Mouse (Mus musculus) E14TG2a.4 (cell line): ENCODE results near the gene Foxp1.

Source experiments
- H3K27me3 ChIP-seq: 2 replicates; pipeline ENCODE4 v1.6.1; 2014; ENCODE audit warnings: low read length, control low read depth; ENCODE audit not compliant: insufficient read depth
- H3K36me3 ChIP-seq: 2 replicates; pipeline ENCODE4 v1.6.1; 2014; ENCODE audit warnings: low read length, control low read depth; ENCODE audit not compliant: insufficient read depth
- H3K4me1 ChIP-seq: replicated peaks from 2 replicates; pipeline ENCODE4 v1.6.1; 2014; ENCODE audit warnings: low read depth, low read length, control low read depth
- H3K4me3 ChIP-seq: replicated peaks from 2 replicates; pipeline ENCODE4 v1.5.1; 2014; ENCODE audit warnings: mild to moderate bottlenecking, low read length
- H3K9me3 ChIP-seq: 2 replicates; pipeline ENCODE4 v1.6.1; 2014; ENCODE audit warnings: low read length, control low read depth
- CTCF ChIP-seq: conservative IDR thresholded peaks from 2 replicates; pipeline ENCODE4 v1.5.1; 2014; ENCODE audit warnings: low read length
- NANOG ChIP-seq: IDR thresholded peaks from 2 replicates; pipeline ENCODE4 v1.6.1; 2014; ENCODE audit warnings: borderline replicate concordance, low read length, mixed read lengths
- POU5F1 ChIP-seq: IDR thresholded peaks from 2 replicates; pipeline ENCODE4 v1.6.1; 2014; ENCODE audit warnings: low read length, borderline replicate concordance

Foxp1 gene

DNA sequence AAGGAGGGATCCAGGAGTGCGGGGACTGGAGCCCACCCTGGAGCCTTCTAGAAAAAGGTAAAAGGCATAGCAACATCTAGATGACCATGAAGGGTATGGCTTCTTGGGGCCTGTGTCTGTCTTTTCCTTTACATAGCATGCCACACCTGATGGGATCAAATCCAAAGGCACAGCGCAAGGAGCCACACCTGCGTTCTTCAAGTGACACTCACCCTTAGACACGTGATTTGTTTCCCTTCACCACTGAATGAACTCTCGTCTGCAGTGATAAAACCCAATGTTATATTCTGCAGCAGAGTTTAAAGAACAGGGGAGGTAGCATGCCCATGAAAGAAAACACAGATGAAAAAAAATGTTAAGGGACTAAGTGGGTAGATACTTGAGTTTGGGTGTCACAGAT lies 112.9 kb downstream of the Foxp1 start:
- no peaks in the 10 kb centered on the region for H3K4me1 ChIP-seq
- no peak for TF ChIP-seq CTCF
- no peak for TF ChIP-seq NANOG
- TF ChIP-seq POU5F1, result no peak
- no peak overlapping the region for H3K4me3 ChIP-seq
- no peaks in the 10 kb centered on the region for H3K27me3 ChIP-seq
- no peaks in the 10 kb centered on the region for H3K9me3 ChIP-seq
- no peaks in the 10 kb centered on the region for H3K36me3 ChIP-seq

DNA sequence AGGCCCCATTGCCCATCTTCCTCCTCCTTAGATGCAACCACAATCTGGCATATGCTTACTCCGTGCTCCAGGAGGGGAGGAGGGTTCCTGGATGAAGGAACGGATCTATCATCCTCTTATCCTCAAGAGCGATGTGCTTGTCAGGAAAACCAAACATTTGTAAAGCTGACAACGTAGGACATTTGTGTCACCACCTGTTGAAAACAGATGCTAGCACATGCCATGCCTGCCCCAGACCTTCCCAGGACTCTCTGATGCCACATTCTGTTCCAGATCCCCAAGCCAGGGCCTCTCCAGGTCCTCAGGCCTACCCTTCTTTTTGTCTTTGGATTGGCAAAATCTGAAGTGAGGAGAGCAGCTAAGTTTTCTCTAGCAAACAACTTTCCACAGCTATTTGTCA lies 113.6 kb downstream of the Foxp1 start:
- H3K27me3 ChIP-seq, result no peaks in the 10 kb centered on the region
- H3K4me3 ChIP-seq, result no peak overlapping the region
- no peak for TF ChIP-seq POU5F1
- TF ChIP-seq NANOG, result no peak
- no peak for TF ChIP-seq CTCF
- no peaks in the 10 kb centered on the region for H3K4me1 ChIP-seq
- H3K9me3 ChIP-seq, result no peaks in the 10 kb centered on the region
- no peaks in the 10 kb centered on the region for H3K36me3 ChIP-seq

DNA sequence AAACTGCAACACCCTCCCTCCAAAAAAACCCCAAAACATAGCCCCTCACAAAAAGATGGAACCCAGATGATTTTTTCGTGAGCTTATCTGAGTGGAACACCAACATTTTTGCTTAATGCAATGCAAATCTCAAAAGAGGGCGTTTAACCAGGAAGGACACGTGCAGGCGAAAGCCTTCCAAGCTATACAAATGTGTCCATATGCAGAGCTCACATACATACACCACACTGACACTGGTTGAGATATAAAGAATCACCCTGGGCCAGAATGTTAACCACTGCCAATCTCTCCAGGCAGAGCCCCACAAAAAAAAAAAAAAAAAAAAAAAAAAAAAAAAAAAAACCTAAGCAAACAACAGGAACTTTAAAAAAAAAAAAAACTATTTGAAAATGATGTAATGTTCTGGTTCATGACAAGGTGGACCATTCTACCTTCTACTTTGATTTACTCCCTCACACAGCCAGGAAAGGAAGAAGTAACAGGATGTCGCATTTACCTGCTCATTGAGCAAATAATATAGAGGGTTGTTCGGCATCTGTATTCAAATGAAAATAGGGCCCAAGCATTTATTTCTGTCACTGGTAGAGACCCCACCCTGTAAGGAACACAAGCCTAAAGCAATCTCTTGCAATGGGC lies 118.6 kb downstream of the Foxp1 start:
- TF ChIP-seq CTCF, result no peak
- no peak for TF ChIP-seq NANOG
- TF ChIP-seq POU5F1, result no peak
- Histone ChIP-seq H3K36me3 (no peaks in the 10 kb centered on the region), H3K4me3 (no peak overlapping the region), H3K27me3 (no peaks in the 10 kb centered on the region), H3K4me1 (peaks cover 14% of the 10 kb centered on the region), H3K9me3 (no peaks in the 10 kb centered on the region)

DNA sequence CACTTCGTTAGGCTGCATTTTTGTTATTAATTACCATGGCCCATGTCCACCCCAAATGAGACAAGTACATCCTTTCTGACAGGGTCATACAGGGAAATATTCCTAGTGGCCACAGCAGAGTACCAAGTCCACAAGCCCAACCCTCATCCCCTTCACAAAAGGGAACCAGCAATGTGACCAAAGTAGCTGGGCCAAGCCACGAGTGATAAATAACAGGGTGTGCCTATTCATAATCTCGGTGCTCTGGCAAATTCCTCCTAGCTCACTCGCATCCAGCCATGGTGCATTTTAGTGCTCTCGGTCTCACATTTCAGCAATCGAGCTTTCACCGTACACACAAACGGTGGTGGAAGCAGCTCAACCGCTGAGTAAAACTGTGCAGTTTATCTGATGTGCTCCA lies 119.6 kb downstream of the Foxp1 start:
- TF ChIP-seq CTCF (no peak), POU5F1 (no peak), NANOG (no peak)
- H3K9me3 ChIP-seq, result no peaks in the 10 kb centered on the region
- no peaks in the 10 kb centered on the region for H3K36me3 ChIP-seq
- peaks cover 14% of the 10 kb centered on the region for H3K4me1 ChIP-seq
- H3K4me3 ChIP-seq, result no peak overlapping the region
- H3K27me3 ChIP-seq, result no peaks in the 10 kb centered on the region

DNA sequence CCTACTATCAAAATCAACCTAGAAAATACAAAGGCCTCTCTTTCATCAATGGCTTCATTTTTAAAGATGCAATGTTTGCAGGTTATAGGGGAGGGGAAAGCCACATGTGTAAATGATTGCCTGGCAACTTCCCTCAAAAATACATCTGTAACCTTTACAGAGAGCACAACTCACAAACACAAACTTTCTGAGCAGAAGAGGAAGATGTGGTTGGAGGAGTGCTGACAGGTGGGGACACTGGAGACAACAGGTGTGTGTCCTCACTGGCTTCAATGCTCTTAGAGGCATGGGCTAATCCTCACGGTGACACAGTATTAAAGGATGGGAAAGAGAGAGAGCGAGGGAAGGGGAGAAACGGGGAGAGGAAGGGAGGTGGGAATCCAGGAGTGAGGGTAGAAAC lies 120.2 kb downstream of the Foxp1 start:
- Histone ChIP-seq H3K27me3 (no peaks in the 10 kb centered on the region), H3K9me3 (no peaks in the 10 kb centered on the region), H3K4me3 (no peak overlapping the region), H3K4me1 (peaks cover 14% of the 10 kb centered on the region), H3K36me3 (no peaks in the 10 kb centered on the region)
- TF ChIP-seq POU5F1, result no peak
- no peak for TF ChIP-seq CTCF
- TF ChIP-seq NANOG, result no peak

DNA sequence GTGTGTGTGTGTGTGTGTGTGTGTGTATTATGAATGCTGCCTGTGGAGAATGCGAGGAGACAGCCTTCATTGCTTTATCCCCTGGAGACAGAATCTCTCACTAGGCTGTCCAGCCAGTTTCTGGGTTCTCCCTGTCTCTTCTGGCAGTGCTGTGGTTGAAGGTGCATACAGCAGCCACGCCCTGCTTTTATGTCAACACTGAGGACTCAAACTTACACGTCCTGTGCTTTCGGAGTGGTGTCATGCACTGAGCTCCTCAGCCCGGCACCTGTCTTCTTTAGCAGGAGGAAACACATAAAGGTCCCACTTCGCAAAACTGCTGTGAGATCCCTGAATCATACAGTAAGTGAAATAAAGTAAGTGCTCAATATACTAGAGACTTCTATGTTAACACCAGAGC lies 120.7 kb downstream of the Foxp1 start:
- Histone ChIP-seq H3K27me3 (no peaks in the 10 kb centered on the region), H3K36me3 (no peaks in the 10 kb centered on the region), H3K9me3 (no peaks in the 10 kb centered on the region), H3K4me3 (no peak overlapping the region), H3K4me1 (peaks cover 14% of the 10 kb centered on the region)
- no peak for TF ChIP-seq NANOG
- TF ChIP-seq POU5F1, result no peak
- TF ChIP-seq CTCF, result no peak

DNA sequence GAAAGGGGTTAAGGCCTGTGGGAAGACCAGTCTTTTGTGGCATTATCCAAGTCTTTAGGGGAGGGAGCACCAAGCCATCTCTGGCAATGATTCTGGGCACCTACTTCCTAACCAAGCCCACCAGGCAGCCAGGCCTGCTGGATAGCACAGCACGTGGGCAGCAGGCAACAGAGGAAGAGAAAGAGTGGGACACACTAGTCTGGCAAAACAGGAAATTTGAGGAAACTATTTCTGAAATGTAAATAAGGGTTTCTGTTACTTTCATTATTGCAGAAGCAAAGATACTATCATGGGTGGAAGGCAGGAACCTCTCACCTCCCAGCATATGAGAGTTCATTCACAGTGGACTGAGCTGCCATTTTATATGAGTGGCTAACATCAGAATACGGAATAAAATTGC lies 121.3 kb downstream of the Foxp1 start:
- H3K4me3 ChIP-seq, result no peak overlapping the region
- peaks cover 14% of the 10 kb centered on the region for H3K4me1 ChIP-seq
- H3K9me3 ChIP-seq, result no peaks in the 10 kb centered on the region
- H3K27me3 ChIP-seq, result no peaks in the 10 kb centered on the region
- TF ChIP-seq NANOG, result no peak
- TF ChIP-seq CTCF, result no peak
- no peak for TF ChIP-seq POU5F1
- H3K36me3 ChIP-seq, result no peaks in the 10 kb centered on the region

DNA sequence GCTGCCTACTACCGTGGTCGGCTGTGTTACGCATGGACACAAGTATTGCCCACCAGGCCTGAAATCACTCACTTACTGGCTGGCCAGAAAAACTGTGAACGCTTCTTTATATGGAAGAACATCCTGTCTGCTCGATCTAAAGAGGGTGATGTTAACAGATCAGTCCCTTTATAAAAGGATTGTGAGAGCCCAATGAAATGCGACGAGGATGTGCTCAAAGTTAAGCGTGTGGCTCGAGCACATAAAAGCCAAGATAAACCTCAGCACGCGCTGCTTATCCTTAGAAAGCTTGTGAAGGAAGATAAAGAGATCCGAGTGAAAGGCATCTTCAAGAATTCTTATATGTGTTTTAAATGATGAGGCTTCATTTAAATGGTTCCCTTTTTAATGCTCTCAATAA lies 126.8 kb downstream of the Foxp1 start:
- H3K4me3 ChIP-seq, result no peak overlapping the region
- peaks cover 19% of the 10 kb centered on the region for H3K4me1 ChIP-seq
- no peaks in the 10 kb centered on the region; the same call in 1 of the 2 replicates for H3K27me3 ChIP-seq
- no peaks in the 10 kb centered on the region for H3K9me3 ChIP-seq
- H3K36me3 ChIP-seq, result no peaks in the 10 kb centered on the region
- TF ChIP-seq POU5F1 (no peak), NANOG (no peak), CTCF (no peak)

DNA sequence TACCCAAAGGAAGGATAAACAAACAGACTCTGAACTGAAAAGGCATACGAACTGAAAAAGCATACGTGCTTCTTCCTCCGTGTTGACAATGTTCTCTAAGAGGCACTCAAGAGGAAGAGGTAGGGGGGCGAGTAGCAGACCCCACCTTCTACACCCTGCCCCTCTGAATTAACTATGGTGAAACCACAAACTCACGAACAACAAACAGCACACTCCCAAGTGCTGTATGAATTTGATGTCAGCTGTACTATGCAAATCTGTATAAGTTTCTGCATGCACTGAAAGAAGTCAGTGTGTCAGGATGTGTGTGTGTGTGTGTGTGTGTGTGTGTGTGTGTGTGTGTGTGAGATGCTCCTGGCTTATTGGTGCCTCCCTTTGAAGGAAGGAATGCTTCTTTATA lies 127.7 kb downstream of the Foxp1 start:
- TF ChIP-seq POU5F1, result no peak
- no peak for TF ChIP-seq NANOG
- TF ChIP-seq CTCF, result no peak
- Histone ChIP-seq H3K27me3 (no peaks in the 10 kb centered on the region; the same call in 1 of the 2 replicates), H3K4me3 (no peak overlapping the region), H3K36me3 (no peaks in the 10 kb centered on the region), H3K4me1 (peaks cover 26% of the 10 kb centered on the region), H3K9me3 (no peaks in the 10 kb centered on the region)
